Mouse (Mus musculus) kidney, postnatal 10 days (tissue): ENCODE measurements at regions not wholly inside any gene's neighbourhood (a gene's known extent, or its start where the extent isn't known, plus 50 kb on each side); places are given as distances from the start of the nearest gene placed in this dataset.

ENCODE experiments used
- DNase-seq: peaks from one replicate; pipeline ENCODE4 v3.0.0; 2021; ENCODE audit warnings: mixed read lengths

DNA sequence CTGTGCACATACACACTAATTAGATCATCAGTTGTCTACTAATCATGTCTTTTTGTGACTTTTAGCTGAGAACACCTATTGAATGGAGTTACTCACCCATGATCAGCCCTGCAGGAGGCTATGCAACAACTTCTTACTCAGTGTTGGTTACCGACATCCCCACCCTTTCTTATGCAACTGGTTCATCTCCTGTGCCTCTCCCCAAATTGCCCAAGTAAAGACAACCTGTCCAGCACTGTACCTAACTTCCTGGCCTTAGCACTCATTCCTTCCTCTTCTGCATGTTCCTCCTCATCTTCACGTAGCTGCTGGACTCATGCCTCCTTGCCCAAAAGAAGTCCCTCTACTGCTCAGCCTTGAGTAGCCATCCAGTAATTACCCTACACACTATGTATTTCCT lies 76.2 kb upstream of the Klf7 start:
- DNase-seq: no peak

DNA sequence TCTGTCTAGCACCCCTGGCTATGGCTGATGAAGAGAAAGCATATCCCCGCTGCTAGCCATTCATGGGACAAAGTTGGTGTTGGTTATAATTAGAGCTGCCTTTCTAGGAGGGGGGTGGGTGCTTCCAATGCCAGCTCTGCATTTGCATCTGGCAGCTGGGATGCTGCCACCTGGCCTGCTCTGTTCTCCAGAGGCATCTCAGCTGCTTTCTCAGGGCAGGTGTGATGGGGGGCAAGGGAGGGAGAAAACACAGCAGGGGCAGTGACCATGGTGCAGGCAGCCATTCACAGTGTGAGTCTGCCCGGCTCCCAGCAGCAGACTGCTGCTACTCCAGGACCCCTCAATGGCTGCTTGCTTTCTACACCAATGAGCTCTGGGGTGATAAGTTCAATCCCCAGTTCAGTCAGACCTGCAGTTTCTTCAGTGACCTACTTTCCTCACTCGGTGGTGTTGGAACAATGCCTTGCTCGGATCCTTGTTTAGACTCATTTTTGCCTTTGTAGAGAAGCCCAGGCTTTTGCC lies 73.9 kb upstream of the Klf7 start:
- no peak for DNase-seq

DNA sequence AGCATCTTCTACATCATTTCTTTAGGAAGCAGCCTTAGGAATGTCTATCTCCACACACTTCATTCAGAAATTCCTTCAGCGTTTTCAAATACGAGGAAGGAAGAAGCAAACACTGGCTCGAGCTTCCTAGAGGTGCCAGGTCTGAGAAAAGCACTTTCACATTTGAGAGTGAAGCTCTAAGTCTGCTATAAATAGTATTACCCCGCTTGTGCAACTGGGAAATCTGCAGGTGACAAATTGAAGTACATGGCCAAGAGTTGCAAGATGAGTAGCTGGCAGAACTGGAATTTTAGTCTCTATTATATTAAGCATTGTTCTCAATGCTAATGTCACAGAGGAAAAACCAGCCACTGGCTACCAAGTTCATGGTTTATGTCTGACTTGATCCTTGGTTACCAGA lies 73.2 kb upstream of the Klf7 start:
- DNase-seq: no peak

DNA sequence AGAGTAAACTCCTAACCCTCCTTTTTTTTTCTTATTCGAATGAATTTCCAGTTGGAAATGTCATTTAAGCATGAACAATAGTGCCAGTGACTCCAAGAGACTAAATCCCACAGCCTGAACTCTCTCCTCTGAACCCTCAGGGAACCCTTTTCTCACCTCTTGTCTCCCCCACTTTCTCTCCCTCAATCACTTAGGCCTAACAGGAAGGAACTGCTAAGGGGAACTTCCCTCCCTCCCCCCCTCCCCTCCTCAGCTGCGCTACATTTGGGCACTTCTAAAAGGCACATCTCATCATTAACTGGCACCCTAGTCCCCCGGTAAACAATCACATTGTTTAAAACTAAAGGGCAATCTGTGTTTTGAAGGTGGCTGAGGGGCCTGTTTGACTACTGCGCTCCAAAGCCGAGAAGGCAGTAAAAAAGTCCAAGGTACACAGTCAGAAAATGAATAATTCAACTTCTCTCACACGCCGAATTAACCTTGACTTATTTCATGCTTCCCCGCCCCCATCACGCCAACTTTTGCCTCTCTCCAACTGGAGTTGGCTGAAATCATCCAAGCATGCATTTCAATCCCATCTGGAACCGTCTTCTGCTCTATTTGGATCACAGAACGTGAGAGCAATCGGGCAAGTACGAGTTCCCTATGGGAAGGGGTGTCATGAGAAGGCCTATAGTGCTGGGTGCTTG lies 71.2 kb upstream of the Klf7 start:
- DNase-seq: peak; percentile 62

DNA sequence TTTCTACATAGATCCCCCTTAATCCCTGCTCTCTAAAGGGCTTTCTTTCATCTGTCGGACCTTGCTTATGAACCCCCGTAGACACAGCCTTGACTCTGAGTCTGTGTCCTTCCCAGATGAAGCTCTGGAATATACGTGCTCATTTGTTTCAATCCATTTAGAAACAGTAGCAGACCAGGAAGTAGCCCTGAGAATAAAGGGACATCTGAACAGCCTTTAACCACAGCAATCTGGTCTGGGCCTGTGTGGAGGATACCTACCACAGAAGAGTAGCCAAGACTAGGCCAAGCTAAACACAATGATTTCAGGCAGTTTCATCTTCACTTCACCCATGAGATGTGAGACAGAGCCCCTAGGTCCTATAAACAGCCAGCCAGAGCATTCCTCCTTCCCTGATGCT lies 70.7 kb upstream of the Klf7 start:
- no peak for DNase-seq

DNA sequence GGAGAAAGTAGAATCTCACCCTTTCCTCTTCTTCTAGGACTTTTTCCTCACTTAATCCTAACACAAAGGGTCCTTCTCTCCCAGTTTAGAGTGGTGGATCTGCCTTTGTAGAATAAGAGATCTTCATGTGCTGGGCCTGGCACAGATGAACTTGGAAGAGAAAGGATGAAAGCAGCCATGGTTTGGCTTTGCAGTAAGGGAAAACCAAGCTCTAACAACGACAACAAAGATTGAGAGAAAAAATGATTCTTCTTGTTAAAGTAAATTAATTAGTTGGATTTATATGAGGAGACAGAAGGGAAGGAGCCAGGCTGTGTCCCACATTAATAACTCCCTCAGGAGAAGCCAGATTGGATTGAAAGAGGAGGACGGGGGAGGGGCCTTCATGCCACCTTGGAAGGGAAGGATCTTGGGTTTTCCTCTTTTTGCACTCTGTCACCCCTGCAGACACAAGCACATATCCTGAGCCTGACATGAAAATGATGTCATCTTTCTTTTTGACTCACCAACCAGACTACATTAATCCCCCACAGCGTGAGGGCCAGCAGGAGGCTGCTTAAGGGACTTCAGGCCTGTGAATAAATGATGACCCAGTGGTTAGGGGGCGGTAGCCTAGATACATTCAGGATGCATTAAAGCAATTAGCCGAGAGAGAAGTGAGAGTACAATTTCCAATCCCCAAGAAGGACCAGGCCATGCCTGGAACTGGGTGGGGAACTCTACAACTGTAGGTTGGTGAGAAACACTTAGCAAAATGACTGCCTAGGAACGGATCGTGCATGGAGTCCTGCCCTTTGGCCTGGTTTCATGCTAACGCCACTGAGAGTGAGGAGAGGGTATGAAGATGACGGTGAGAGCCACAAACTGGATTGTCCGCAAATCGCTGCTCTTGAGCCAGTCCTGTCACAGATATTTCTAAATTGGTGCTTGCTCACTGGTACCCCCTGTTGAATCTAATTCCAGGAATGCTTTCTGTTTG lies 69.4 kb upstream of the Klf7 start:
- no peak for DNase-seq

DNA sequence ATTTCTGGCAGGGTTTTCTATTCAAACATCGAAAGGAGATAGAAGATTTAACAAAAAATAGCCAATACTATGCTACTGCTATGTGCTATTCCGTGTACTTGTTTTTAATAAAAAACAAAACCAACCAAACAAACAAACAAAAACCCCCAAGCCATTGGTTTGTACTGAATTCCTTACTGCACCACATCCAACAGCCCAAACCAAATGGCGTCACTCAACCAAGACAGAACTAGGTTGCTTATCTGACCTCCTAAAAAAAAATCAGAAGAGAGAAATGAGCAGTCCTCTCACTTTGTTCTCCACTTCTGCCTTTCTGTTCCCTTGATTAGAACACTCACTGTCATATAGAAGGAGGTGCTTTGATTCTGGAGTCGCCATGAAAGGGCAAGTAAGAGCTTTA lies 68.6 kb upstream of the Klf7 start:
- DNase-seq: no peak

DNA sequence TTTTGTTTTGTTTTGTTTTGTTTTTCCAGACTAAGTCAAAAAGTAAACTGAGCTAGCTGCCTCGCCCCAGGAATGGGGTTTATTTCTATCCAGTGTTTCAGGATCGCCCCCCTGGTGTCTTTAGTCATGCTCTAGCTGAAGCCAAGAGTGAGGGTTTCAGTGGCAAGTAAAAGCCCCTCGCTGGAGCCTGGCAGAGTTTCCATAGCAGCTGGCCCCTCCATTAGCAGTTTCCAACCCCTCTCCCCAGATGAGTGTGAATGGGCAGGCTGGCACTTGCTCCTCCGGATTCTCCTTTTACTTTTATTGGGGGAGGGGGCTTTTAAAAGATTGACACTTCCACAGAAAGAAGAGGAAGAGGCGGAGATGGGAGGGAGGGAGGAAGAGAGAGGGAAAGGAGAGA lies 68.0 kb upstream of the Klf7 start:
- no peak for DNase-seq

DNA sequence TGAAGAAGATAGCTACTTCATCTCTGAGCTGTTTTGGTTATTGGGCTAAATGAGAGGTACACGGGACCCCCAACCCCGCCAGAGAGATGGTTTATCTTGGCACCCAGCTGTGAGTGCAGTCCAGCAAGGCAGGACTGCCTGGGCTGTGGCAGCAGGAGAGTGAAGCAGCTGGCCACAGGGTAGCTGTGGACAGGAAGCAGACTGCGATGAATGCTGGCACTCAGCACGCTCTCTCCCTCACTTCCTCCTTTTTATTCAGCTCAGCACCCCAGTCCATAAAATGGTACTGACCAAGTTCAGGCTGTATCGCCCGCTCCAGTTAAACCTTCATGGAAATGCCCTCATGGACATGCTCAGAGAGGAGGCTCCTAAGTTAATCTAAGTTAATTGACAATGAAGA lies 67.4 kb upstream of the Klf7 start:
- DNase-seq: peak; percentile 19

DNA sequence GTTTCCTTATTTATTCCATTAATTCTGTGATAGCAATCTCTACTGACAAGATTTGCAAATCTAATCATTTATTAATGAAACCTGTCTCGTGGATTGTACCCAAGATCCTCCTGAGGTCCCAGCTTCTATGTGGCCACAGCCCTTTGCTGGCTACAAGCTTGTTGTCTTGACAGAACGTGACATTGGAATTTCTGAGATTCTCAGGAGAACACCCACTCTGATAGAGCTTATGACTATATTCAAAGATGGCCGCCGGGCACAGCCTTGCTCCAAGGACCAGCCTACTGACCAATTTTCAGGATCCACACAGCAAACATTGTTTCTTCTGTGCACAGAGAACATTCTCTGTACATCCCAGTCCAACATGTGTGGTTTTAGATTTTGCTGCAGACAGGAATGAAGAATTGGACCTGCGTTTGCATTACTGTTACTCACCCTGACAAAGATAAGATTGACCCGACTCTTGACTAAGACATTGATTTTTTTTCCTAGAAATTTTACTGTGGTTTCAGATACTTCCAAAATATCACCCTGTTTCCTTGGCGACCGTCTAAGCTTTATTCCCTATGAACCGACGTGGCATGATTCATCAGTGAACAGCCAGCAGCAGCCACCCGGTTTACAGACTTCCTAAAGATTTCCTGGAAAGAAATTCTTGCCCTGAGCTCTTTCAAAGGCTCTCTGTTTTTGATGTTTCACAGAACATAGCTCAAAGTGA lies 65.9 kb upstream of the Klf7 start:
- DNase-seq: no peak

DNA sequence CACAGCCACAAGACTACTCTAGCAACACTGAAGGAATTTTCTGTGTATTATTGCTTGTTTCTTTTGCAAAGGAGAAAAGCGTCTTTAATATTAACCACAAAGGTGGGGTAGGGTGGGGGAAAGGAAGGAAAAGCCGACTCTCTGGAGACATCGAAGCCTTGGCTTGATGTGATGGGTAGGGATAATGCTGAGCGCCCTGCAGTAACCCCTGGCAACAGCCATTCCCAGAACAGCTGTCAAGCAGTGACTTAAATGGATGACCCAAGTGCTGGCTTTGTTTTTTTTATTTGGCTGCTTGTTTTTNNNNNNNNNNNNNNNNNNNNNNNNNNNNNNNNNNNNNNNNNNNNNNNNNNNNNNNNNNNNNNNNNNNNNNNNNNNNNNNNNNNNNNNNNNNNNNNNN lies 51.6 kb upstream of the Klf7 start:
- no peak for DNase-seq

DNA sequence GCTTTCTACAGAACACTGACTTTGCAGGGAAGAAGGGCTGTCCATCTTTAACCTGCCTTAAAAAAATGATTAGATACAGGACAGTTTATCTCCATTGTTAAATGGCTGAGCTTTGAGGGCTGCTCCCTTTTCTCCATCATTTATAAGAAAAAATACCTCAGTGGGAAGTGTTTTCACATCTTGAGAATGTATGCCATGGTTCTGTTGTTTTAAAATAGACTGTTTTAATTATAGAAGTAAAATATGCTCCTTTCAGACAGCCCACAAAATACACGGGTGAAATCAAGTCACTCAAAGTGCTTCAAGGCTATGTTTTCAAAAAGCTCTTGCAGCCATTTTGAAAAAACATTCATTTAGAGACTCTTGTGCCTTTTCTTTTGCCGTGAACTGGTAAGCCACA lies 50.0 kb upstream of the Klf7 start:
- DNase-seq: no peak
